Mouse (Mus musculus): ENCODE results near the gene Sertad2.

Sertad2 gene

GRCm38 (mm10) chr11:20594229-20595201, 51.5 kb downstream of the Sertad2 start:
- DNase-seq (ENCODE audit: low spot score in 2 of 2), result no peak

- DNase-seq (ENCODE audit: low spot score in 2 of 2), result no peak
Measured at GRCm38 (mm10) chr11:20603066-20603812, 60.2 kb downstream of the Sertad2 start.

- DNase-seq (ENCODE audit: low spot score in 2 of 2), result no peak
Measured at GRCm38 (mm10) chr11:20604119-20604518, 61.1 kb downstream of the Sertad2 start.

- DNase-seq (ENCODE audit: low spot score in 2 of 2), result no peak
Measured at GRCm38 (mm10) chr11:20605613-20606012, 62.6 kb downstream of the Sertad2 start.

GRCm38 (mm10) chr11:20608442-20608841, 65.4 kb downstream of the Sertad2 start:
- no peak for DNase-seq (ENCODE audit: low spot score in 2 of 2)

- DNase-seq (ENCODE audit: low spot score in 2 of 2), result no peak
Measured at GRCm38 (mm10) chr11:20613223-20613622, 70.2 kb downstream of the Sertad2 start.

- DNase-seq (ENCODE audit: low spot score in 2 of 2), result no peak
Measured at GRCm38 (mm10) chr11:20616103-20616502, 73.0 kb downstream of the Sertad2 start.

GRCm38 (mm10) chr11:20627146-20627545, 84.1 kb downstream of the Sertad2 start:
- DNase-seq (ENCODE audit: low spot score in 2 of 2), result no peak

- DNase-seq (ENCODE audit: low spot score in 2 of 2), result no peak
Measured at GRCm38 (mm10) chr11:20628216-20628615, 85.2 kb downstream of the Sertad2 start.

- DNase-seq (ENCODE audit: low spot score in 2 of 2), result no peak
Measured at GRCm38 (mm10) chr11:20629700-20630099, 86.6 kb downstream of the Sertad2 start.

GRCm38 (mm10) chr11:20631026-20631940, 88.2 kb downstream of the Sertad2 start:
- peak; percentile 91 to 93 for DNase-seq (ENCODE audit: low spot score in 2 of 2)

- peak in 1 of 2 experiments; percentile 70 for DNase-seq (ENCODE audit: low spot score in 2 of 2)
Measured at GRCm38 (mm10) chr11:20631941-20632618, 89.0 kb downstream of the Sertad2 start.

- DNase-seq (ENCODE audit: low spot score in 2 of 2), result no peak
Measured at GRCm38 (mm10) chr11:20632619-20632965, 89.5 kb downstream of the Sertad2 start.

GRCm38 (mm10) chr11:20634543-20634942, 91.5 kb downstream of the Sertad2 start:
- DNase-seq (ENCODE audit: low spot score in 2 of 2), result no peak

GRCm38 (mm10) chr11:20635646-20636045, 92.6 kb downstream of the Sertad2 start:
- DNase-seq (ENCODE audit: low spot score in 2 of 2), result no peak

GRCm38 (mm10) chr11:20636114-20636513, 93.1 kb downstream of the Sertad2 start:
- DNase-seq (ENCODE audit: low spot score in 2 of 2), result no peak

GRCm38 (mm10) chr11:20637060-20637459, 94.0 kb downstream of the Sertad2 start:
- DNase-seq (ENCODE audit: low spot score in 2 of 2), result no peak

GRCm38 (mm10) chr11:20638841-20639240, 95.8 kb downstream of the Sertad2 start:
- DNase-seq (ENCODE audit: low spot score in 2 of 2), result peak in 1 of 2 experiments; percentile 53

GRCm38 (mm10) chr11:20639918-20640447, 96.9 kb downstream of the Sertad2 start:
- no peak for DNase-seq (ENCODE audit: low spot score in 2 of 2)

- no peak for DNase-seq (ENCODE audit: low spot score in 2 of 2)
Measured at GRCm38 (mm10) chr11:20642321-20642720, 99.3 kb downstream of the Sertad2 start.

GRCm38 (mm10) chr11:20643161-20643560, 100.1 kb downstream of the Sertad2 start:
- no peak for DNase-seq (ENCODE audit: low spot score in 2 of 2)

Measured in frontal cortex, postnatal 10 days (tissue).